Mouse (Mus musculus) embryonic stem cell, embryonic (primary cell): ENCODE measurements around the gene 1700092M07Rik.

Experiments
- CTCF ChIA-PET, 4 experiments: fragments of 300-600 bp in 2 of 4; fragments of 350-600 bp in 2 of 4; sonication (Branson Sonifier 250); formaldehyde crosslinking; loops; one replicate each; lab custom pipeline; 2022; ENCODE audit warnings: inconsistent platforms in 2 of 4; lab: Charles Lee
- POLR2A ChIA-PET, 4 experiments: fragments of 300-600 bp in 2 of 4; fragments of 350-600 bp in 2 of 4; sonication (Branson Sonifier 250); formaldehyde crosslinking; loops; one replicate each; lab custom pipeline; 2022; ENCODE audit warnings: antibody characterized with exemption in 4 of 4, inconsistent platforms in 1 of 4; lab: Charles Lee

1700092M07Rik gene

DNA sequence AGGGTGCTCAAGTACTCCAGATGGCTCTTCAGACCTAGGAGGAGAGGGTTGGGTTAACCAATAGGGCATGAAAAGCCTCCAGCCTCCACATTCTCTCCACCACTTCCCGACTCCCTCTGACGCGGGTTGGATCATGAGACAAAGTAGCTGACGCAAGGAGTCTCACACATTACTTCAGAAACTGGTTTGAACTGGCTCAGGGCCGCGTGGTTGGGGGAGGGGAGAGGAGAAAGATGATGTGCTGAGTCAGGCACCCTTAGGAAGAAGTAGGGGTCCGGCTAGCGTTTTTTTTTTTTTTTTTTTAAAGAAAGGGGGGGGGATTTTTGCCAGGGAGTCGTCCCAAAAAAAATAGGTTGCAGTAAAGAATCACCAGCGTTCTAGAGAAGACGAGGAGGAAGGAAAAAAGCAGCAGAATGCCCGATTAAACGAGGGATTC is 27.6 kb upstream of the 1700092M07Rik start:
- ChIA-PET POLR2A (interaction anchor here (0.6 to 20.5 kb wide), 147 partner anchors 8 to 1772 kb away, joined by 3 to 1732 read pairs (median 5); partner anchors contain the start of genes Slc3a2 (in 4 of the 4), 1700092M07Rik (in 3 of the 4), 1810009A15Rik (in 3 of the 4) and Gm49416 (in 3 of the 4)), CTCF (interaction anchor here (0.7 to 3.3 kb wide), 17 partner anchors 9 to 1673 kb away, joined by 3 to 39 read pairs (median 4); partner anchors contain the start of genes Slc3a2 (in 2 of the 4), Stip1 (in 1 of the 4), Tmem179b (in 1 of the 4) and Ttc9c (in 1 of the 4))

DNA sequence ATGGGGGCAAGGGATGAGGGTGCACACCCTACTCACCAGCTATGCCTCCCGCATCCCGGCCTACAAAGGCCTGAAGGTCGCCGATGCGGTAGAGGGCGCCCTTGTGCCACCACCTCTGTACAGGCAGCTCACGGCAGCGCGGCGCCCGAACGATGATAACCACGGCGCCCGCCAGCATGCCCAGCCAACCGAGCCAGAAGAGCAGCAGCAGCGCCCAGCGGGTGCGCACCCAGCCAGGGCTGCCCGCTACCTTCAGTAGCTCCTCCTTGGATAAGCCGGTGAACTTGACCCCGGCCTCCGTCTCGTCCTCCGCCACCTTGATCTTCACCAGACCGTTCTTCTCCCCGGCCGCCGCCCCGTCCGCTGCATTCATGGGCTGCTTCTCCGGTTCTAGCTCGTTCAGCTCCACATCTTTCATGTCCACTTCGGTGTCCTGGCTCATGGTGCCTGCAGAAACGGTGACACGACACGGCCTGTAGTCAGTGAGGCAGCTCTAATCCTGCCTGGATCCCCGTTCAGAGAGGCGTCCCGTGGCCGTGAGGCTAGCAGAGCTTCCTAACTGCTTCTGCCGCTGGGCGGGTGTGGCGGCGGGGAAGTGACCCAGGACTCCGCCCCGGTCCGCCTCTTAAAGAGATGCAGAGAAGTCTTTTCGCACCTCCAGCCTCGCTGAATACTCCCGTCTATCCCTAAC is 27.1 kb upstream of the 1700092M07Rik start:
- CTCF ChIA-PET = interaction anchor here (0.5 to 3.3 kb wide), 21 partner anchors 9 to 1673 kb away, joined by 3 to 39 read pairs (median 4); partner anchors contain the start of genes Slc3a2 (in 3 of the 4), Stip1 (in 1 of the 4), Tmem179b (in 1 of the 4) and Ttc9c (in 1 of the 4)

DNA sequence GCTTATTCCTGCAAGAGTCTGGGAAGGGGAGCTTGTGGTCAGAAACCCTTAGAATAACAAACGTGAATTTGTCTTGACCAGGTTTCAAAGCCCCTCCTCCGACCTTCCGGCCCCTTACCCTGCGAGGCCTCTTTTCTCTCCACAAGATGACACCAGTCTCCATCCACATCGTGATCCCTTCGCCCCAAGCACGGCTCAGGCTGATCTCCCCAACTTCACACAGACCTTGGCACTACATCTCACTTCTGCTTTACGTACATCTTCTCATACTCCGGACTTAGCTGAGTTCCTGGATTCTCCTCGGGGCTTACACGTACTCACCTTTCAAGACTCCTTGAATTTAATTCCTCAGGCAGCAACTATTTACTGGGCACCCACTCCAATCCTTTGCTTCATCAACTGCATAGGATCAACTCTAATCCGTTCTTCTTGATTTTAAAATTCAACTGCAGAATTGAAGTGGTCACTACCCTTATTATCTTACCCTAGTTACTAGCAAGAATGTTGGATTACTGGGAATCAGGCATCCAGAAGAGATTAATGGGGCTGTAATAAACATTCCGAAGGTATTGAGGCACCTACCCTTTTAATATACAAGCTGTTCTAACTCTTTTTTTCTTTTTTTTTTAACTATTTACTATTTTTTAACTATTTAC is 26.4 kb upstream of the 1700092M07Rik start:
- CTCF ChIA-PET = interaction anchor here (0.6 to 3.3 kb wide), 12 partner anchors 8 to 239 kb away, joined by 3 to 39 read pairs (median 4); partner anchors contain the start of genes Slc3a2 (in 3 of the 4), Tmem179b (in 1 of the 4), Ttc9c (in 1 of the 4) and Tut1 (in 1 of the 4)
- POLR2A ChIA-PET = interaction anchor here (0.7 to 20.5 kb wide), 126 partner anchors 8 to 1745 kb away, joined by 3 to 1732 read pairs (median 6); partner anchors contain the start of genes Slc3a2 (in 4 of the 4), 1700092M07Rik (in 3 of the 4), 1810009A15Rik (in 3 of the 4) and Gm49416 (in 3 of the 4)

More for the DNA sequence above, 27.1 kb upstream of the 1700092M07Rik start:
- POLR2A ChIA-PET = interaction anchor here (0.6 to 20.5 kb wide), 175 partner anchors 9 to 1772 kb away, joined by 3 to 1732 read pairs (median 4); partner anchors contain the start of genes Slc3a2 (in 4 of the 4), 1700092M07Rik (in 3 of the 4), 1810009A15Rik (in 3 of the 4) and Gm49416 (in 3 of the 4)

DNA sequence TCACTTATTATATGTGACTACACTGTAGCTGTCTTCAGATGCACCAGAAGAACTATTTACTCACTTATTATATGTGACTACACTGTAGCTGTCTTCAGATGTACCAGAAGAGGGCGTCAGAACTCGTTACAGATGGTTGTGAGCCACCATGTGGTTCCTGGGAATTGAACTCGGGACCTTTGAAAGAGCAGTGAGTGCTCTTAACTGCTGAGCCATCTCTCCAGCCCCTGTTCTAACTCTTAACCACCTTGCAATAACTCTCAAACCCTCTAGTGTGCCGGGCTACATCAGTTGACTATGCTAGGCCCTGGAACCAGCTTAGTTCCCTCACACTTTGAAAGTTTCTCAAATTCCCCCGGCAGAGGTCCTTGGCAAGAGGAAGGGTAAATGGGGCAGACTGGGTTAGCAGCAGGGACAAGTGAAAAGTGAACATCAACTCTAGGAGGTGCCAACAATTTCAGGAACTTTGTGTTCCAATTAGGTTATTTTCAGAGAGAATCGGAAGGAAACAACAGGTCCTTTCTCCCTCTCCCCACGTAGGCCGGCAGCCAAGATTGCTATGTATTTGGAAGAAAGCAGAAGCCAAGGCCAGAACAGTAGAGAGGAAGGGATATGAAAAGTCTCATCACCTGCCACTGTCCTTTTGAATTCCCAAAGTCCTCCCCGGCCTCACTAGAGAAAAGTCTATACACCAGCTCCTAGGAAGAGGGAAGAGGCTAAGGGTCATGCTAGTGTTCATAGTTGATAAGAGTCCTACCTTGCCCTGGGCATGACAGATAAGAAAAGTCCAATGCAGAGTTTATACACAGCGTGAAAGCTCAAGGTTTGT is 25.7 kb upstream of the 1700092M07Rik start:
- ChIA-PET POLR2A (interaction anchor here (0.6 to 20.5 kb wide), 79 partner anchors 7 to 1474 kb away, joined by 3 to 1732 read pairs (median 6); partner anchors contain the start of genes 1810009A15Rik (in 4 of the 4), Gm49416 (in 4 of the 4), Slc3a2 (in 4 of the 4) and Gng3 (in 3 of the 4)), CTCF (interaction anchor here in 3 of 4 experiments (0.5 to 3.3 kb wide), 5 partner anchors 8 to 1331 kb away, joined by 3 to 39 read pairs (median 3); partner anchors contain the start of gene Slc3a2 (in 2 of the 3))

DNA sequence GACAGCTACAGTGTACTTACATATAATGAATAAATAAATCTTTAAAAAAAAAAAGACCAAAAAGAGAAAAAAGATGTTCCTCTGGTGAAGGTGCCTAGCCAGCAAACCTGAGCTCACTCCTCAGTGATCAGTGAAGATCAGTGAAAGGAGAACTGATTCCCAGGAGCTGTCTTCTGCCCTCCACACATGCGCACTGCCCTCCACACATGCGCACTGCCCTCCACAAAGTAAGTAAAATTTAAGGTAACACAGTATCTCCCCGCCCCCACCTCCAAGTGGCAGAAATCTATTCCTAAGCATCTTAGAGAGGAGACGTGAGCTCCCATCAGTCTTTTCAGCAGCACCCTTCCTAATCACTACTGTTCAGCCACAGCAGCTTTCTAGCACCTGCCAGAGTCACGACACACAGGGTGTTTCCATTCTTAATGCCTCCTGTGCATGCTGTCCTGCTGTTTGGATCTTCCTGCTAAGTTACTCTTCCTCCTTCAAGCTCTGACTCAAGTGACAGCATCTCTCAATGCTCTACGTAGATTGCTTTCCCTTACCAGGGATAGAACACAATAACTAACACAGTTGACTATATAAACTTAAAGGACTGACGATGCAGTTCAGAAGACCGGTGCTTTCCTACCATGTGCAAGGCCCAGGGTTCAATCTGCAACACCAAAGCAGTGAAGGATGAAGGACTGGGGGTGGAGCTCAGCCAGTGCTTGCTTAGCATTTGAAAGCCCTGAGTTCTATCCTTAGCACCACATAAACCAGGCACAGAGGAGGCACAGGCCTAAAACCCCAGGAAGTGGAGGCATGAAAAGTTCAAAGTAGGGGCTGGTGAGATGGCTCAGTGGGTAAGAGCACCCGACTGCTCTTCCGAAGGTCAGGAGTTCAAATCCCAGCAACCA is 24.4 kb upstream of the 1700092M07Rik start:
- ChIA-PET CTCF (interaction anchor here in 2 of 4 experiments (0.6 to 1.8 kb wide), 10 partner anchors 12 to 1641 kb away, joined by 3 to 11 read pairs (median 4); partner anchors contain the start of gene Nxf1 (in 1 of the 2)), POLR2A (interaction anchor here (0.6 to 20.5 kb wide), 86 partner anchors 9 to 1765 kb away, joined by 3 to 1732 read pairs (median 4); partner anchors contain the start of genes 1700092M07Rik (in 3 of the 4), 1810009A15Rik (in 3 of the 4), Eef1g (in 3 of the 4) and Gm49416 (in 3 of the 4))

DNA sequence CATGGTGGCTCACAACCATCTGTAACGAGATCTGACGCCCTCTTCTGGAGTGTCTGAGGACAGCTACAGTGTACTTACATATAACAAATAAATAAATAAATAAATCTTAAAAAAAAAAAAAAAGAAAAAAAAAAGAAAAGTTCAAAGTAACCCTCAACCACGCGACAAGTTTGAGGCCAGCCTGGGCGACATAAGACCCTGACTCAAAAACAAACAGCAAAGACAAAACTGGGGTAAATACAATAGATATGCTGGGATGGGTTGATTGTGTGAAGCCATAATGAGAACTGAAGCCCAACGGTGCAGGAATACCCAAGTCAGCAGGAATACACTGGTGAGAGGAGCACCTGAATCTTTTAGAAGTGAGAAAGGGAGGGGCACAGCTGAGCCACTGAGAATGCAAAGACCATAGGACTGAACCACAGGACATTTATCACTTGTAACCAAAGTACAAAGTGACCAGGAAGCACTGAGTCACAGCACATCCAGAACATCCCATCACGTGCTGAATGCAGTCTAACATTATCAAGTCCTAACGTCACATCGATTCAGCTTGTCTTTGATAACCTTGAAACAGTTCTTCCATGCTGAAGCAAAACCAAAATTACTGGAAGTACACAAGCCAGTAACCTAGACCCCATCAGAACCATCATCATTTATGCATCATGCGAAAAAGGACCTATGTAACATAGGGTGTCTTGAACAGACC is 23.6 kb upstream of the 1700092M07Rik start:
- ChIA-PET POLR2A (interaction anchor here (0.7 to 20.5 kb wide), 59 partner anchors 9 to 1677 kb away, joined by 3 to 1732 read pairs (median 5); partner anchors contain the start of genes 1700092M07Rik (in 3 of the 4), Slc3a2 (in 3 of the 4), 1810009A15Rik (in 2 of the 4) and Eef1g (in 2 of the 4)), CTCF (interaction anchor here in 2 of 4 experiments (0.6 to 1.8 kb wide), 8 partner anchors 11 to 1641 kb away, joined by 3 to 10 read pairs (median 4); partner anchors contain the start of genes Nxf1 (in 1 of the 2) and Tmem179b (in 1 of the 2))

DNA sequence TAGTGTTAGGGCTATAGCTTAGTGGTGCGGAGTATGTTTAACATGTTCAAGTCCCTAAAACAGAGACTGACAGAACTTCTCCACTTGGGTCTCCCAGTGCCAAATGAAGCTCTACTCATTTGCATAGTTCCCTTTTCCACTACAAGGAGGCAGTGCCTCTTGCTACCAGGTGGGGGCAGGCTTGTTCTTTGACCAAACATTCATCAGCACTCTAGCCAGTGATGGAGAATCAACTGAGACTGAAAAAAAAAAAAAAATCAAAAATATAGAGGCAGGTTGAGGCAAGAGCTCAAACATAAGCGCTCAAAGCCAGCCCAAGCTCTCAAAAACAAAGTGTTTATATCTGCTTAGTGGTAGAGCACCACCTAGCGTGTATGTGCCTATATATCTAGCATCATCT is 22.2 kb upstream of the 1700092M07Rik start:
- ChIA-PET POLR2A (interaction anchor here (0.6 to 20.5 kb wide), 43 partner anchors 8 to 1723 kb away, joined by 3 to 1732 read pairs (median 5); partner anchors contain the start of genes 1700092M07Rik (in 2 of the 4), 1810009A15Rik (in 2 of the 4), Gm49416 (in 2 of the 4) and Nxf1 (in 2 of the 4)), CTCF (interaction anchor here (0.6 to 1.8 kb wide), 81 partner anchors 8 to 1616 kb away, joined by 3 to 21 read pairs (median 4); partner anchors contain the start of genes 1700092M07Rik (in 2 of the 4), Tut1 (in 2 of the 4), AC129217.1 (in 1 of the 4) and B3gat3 (in 1 of the 4))

DNA sequence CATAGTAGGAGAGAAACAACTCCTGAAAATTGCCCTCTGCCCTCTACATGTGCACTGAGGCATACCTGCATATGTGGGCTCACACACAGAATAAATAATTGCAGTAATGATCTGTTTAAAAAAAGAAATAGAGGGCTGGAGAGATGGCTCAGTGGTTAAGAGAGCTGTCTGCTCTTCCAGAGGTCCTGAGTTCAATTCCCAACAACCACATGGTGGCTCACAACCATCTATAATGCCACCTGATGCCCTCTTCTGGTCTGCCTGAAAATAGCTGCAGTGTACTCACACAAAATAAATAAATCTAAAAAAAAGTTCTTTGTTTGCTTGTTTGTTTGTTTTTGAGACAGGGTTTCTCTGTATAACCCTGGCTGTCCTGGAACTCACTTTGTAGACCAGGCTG is 21.5 kb upstream of the 1700092M07Rik start:
- CTCF ChIA-PET = interaction anchor here (0.6 to 1.8 kb wide), 13 partner anchors 15 to 234 kb away, joined by 3 to 8 read pairs (median 4); partner anchors contain the start of genes 1700092M07Rik (in 1 of the 4), Gng3 (in 1 of the 4), Tmem179b (in 1 of the 4) and Tut1 (in 1 of the 4)

DNA sequence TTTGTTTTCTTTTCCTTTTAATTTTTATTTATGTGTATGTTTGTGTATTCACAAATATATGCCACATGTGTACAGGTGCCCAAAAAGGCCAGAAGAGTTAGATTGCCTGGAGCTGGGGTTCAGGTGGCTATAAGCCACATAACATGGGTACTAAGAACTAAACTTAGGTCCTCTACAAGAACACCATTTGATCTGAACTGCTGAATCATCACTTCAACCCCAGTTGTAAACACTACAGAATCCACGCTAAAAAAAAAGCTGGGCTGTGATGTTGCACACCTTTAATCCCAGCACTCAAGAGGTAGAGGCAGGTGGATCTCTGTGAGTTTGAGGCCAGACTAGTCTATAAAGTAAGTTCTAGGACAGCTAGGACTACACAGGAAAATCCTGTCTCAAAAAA is 19.1 kb upstream of the 1700092M07Rik start:
- ChIA-PET CTCF (interaction anchor here in 3 of 4 experiments (0.6 to 2.7 kb wide), 3 partner anchors 8 to 95 kb away, joined by 4 to 39 read pairs (median 7); no protein-coding TSS in a partner anchor), POLR2A (interaction anchor here (0.7 to 31.6 kb wide), 34 partner anchors 0 to 1157 kb away, joined by 3 to 1732 read pairs (median 14); partner anchors contain the start of genes 1700092M07Rik (in 3 of the 4), Nxf1 (in 3 of the 4), Stx5a (in 3 of the 4) and 1810009A15Rik (in 2 of the 4))

More for the DNA sequence above, 21.5 kb upstream of the 1700092M07Rik start:
- POLR2A ChIA-PET = interaction anchor here in 2 of 4 experiments (0.7 to 20.5 kb wide), 21 partner anchors 9 to 247 kb away, joined by 3 to 1732 read pairs (median 9); partner anchors contain the start of genes 1700092M07Rik (in 2 of the 2), Nxf1 (in 2 of the 2), Slc3a2 (in 2 of the 2) and Stx5a (in 2 of the 2)

DNA sequence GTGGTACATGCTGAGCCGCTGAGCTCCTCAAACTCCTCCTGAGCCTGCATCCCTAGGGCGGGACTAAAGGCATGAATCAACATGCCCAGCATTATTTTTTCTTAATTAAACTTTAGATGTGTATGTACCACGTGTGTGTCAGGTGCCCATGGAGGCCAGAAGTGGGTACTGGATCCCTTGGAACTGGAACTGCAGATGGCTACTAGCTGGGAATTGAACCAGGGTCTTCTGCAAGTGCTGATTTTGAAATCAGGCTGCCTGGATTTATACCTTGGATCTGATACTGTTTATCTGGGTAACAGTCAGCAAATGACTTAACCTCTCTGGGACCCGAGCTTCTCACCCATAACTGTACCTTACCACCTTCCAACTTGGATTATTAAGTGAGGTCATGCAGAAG is 18.5 kb upstream of the 1700092M07Rik start:
- ChIA-PET POLR2A (interaction anchor here (0.6 to 31.6 kb wide), 72 partner anchors 0 to 1946 kb away, joined by 3 to 1732 read pairs (median 7); partner anchors contain the start of genes 1700092M07Rik (in 3 of the 4), Nxf1 (in 3 of the 4), Stx5a (in 3 of the 4) and 1810009A15Rik (in 2 of the 4)), CTCF (interaction anchor here in 3 of 4 experiments (0.5 to 2.7 kb wide), 4 partner anchors 8 to 39 kb away, joined by 5 to 39 read pairs (median 7); no protein-coding TSS in a partner anchor)

DNA sequence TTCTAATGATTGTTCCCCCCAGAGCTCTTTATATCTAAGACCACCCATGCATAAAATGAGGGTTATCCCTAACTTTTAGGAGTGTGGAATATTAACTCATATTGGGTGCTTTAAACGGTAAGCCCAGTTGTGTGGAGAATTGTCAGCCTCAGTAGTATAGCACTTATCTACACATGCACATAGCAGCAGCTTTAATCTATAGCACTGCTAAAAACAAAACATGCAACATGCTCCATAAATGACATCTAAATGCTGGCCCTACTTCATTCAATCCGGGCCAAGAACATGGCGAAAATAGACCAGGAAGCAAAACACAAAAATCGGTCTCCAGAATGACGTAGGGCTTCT is 18.0 kb upstream of the 1700092M07Rik start:
- CTCF ChIA-PET = interaction anchor here (0.6 to 2.7 kb wide), 10 partner anchors 9 to 244 kb away, joined by 3 to 39 read pairs (median 4); partner anchors contain the start of genes Eef1g (in 1 of the 4) and Stx5a (in 1 of the 4)
- POLR2A ChIA-PET = interaction anchor here (0.6 to 31.6 kb wide), 253 partner anchors 1 to 1781 kb away, joined by 3 to 1732 read pairs (median 5); partner anchors contain the start of genes Zbtb3 (in 4 of the 4), 1700092M07Rik (in 3 of the 4), AC129217.1 (in 3 of the 4) and B3gat3 (in 3 of the 4)

DNA sequence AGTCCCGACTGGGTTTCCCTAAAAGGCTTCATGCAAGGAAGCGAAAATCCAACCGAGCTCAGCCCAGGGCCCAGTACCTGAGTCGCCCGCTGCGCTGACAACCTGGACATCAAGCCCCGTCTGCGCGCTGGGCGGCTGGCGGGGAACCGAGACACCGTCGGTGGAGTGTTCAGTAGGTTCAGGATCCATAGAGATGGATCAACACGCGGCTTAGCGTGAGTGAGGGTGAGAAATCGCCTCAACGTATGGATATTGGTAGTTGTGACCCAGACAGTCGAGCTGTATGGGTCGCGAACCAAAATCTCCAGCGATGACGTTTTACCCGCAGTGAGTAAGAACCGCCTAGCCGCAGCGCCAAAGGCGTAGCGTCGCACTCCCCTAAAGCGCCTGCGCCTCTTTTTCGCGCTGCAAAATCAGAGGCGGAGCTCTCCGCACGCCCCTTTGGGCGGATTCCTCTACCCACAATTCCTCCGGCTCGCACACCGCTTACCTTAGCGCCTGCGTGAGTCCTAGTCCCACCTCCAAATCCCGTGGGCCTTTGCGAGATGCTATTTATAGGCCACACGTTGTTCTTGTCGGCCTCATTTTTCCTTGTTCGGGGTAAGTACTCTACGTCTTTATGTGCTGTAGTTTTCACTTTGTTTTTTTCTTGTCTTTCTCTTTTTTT is 17.5 kb upstream of the 1700092M07Rik start, which contains the start of gene Slc3a2:
Gene Slc3a2, minus strand, starts transcription at position 463 of the 667 bp plus-strand sequence.
- ChIA-PET CTCF (interaction anchor here (0.6 to 2.7 kb wide), 10 partner anchors 9 to 244 kb away, joined by 3 to 39 read pairs (median 4); partner anchors contain the start of genes Eef1g (in 1 of the 4) and Stx5a (in 1 of the 4)), POLR2A (interaction anchor here (0.6 to 31.6 kb wide), 284 partner anchors 1 to 1894 kb away, joined by 3 to 1732 read pairs (median 5); partner anchors contain the start of genes Zbtb3 (in 4 of the 4), 1700092M07Rik (in 3 of the 4), AC129217.1 (in 3 of the 4) and B3gat3 (in 3 of the 4))
